Mouse (Mus musculus) cortical plate, adult 2 months (tissue): ENCODE results near the gene Gucy2e.

ENCODE experiments used
- CTCF ChIP-seq: fragments of 200-500 bp; IDR thresholded peaks from 2 replicates; pipeline ENCODE4 v1.5.1; 2011; ENCODE audit warnings: mild to moderate bottlenecking, control low read depth, low read length; ENCODE audit not compliant: insufficient read depth; ENCODE audit errors: extremely low read depth
- POLR2A ChIP-seq: fragments of 200-500 bp; IDR thresholded peaks from 2 replicates; pipeline ENCODE4 v1.6.1; 2011; ENCODE audit warnings: mild to moderate bottlenecking, low read length, control low read depth; ENCODE audit not compliant: insufficient read depth; ENCODE audit errors: extremely low read depth

DNA sequence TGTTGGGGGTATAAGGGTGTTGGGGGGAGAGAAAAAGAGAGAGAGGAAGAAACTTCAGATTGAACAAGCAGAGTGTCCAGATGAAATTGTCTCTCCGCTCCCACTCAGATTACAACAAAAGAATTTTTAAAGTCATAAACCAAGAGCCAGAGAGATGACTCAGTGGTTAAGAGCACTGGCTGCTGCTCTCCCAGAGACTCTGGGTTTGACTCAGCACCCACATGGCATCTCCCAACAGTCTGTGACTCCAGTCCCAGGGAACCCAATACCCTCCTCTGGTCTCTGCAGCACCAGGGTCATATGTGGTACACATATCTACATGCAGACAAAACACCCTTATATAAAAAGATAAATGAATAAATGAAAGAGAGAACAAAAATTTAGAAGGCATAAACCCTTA, 23.3 kb upstream of the Gucy2e start:
- TF ChIP-seq CTCF, result no peak
- TF ChIP-seq POLR2A, result no peak
